Comparison of ENCODE assay signal across 8 mouse cellular contexts in genomic region chr19:38223905-38224684, GRCm38 (mm10). TPM values are rescaled to one million over a fixed set of nuclear protein-coding genes. Genes with fewer than 3 reads are reported as not detected.
DNase-seq lines count a peak whose midpoint lies in the region; ATAC-seq and TF ChIP-seq lines count a peak whose summit lies in the region.

Gene Fra10ac1 (minus strand): TSS chr19:38224156.

- no peak for TF ChIP-seq CTCF in ES-Bruce4 (IDR thresholded peaks at IDR 0.05; ENCODE audit: low read depth, low read length)
- TF ChIP-seq CTCF in lung, adult 2 months (IDR thresholded peaks at IDR 0.05; ENCODE audit: insufficient read depth, low read length), result no peak

- H3K27me3 ChIP-seq in ES-Bruce4 (ENCODE audit: control insufficient read depth, insufficient read depth, low read length, poor library complexity, severe bottlenecking), result no peaks in the 10 kb centered on the region
- H3K27me3 ChIP-seq in forebrain, embryonic 14.5 days (replicated peaks; ENCODE audit: control insufficient read depth, insufficient read depth, low read length), result no peaks in the 10 kb centered on the region

- peak within 1 kb of the TSS; percentile 97 for H3K4me3 ChIP-seq in ES-Bruce4 (ENCODE audit: low read depth, low read length)
- peak within 1 kb of the TSS; percentile 53 for H3K4me3 ChIP-seq in forebrain, embryonic 14.5 days (ENCODE audit: low read depth, low read length)
- peak within 1 kb of the TSS; percentile 68 for H3K4me3 ChIP-seq in lung, adult 2 months (replicated peaks; ENCODE audit: extremely low read depth, low read depth, low read length)

- 0 out of 2 replicates have a peak, but pooled peaks cover 4% of the 10 kb centered on the region for H3K9me3 ChIP-seq in ES-Bruce4 (replicated peaks; ENCODE audit: control insufficient read depth, insufficient read depth, low read length, poor library complexity, severe bottlenecking)
- no peaks in the 10 kb centered on the region for H3K9me3 ChIP-seq in forebrain, embryonic 14.5 days (replicated peaks; ENCODE audit: control insufficient read depth, low read length)

- WGBS in forebrain, embryonic 14.5 days, result under 1% methylated on average over 49 of the region's 49 CpGs
- 1% methylated on average over 49 of the region's 49 CpGs for WGBS in lung, adult 2 months

- TF ChIP-seq POLR2A in ES-Bruce4 (IDR thresholded peaks at IDR 0.05; ENCODE audit: insufficient read depth, low read length), result peak; percentile 34
- TF ChIP-seq POLR2A in lung, adult 2 months (IDR thresholded peaks at IDR 0.05; ENCODE audit: borderline replicate concordance, extremely low read depth, low read depth, low read length), result peak; percentile 59; the same call in 1 of the 2 replicates

- peak; percentile 94 for DNase-seq in forebrain, embryonic 14.5 days (ENCODE audit: low spot score)
- DNase-seq in heart, postnatal 14 days, result peak; percentile 89 to 92
- DNase-seq in layer of hippocampus, adult 18-20 months (ENCODE audit: low spot score in 2 of 2), result peak; percentile 95 to 96
- peak; percentile 86 for DNase-seq in lung, adult 2 months
- peak; percentile 75 to 78 for DNase-seq in thymus, adult 18-20 months

- no peaks in the 10 kb centered on the region for H3K4me1 ChIP-seq in ES-Bruce4 (ENCODE audit: control insufficient read depth, insufficient read depth, low read length)
- H3K4me1 ChIP-seq in forebrain, embryonic 14.5 days (ENCODE audit: control insufficient read depth, insufficient read depth, low read length), result peaks cover 8% of the 10 kb centered on the region; the same call in 1 of the 2 replicates
- H3K4me1 ChIP-seq in lung, adult 2 months (ENCODE audit: control insufficient read depth, insufficient read depth, low read length), result peaks cover 6% of the 10 kb centered on the region; the same call in 1 of the 2 replicates

- 0 out of 2 replicates have a peak within 1 kb of the TSS, but pooled peaks have one; percentile 23 for H3K27ac ChIP-seq in ES-Bruce4 (ENCODE audit: insufficient read depth, low read length)
- H3K27ac ChIP-seq in forebrain, embryonic 14.5 days (ENCODE audit: low read depth, low read length), result peak within 1 kb of the TSS; percentile 94

- H3K4me2 ChIP-seq in forebrain, embryonic 14.5 days (ENCODE audit: low read length), result peak within 1 kb of the TSS; percentile 76

- no peaks in the 10 kb centered on the region for H3K36me3 ChIP-seq in ES-Bruce4 (ENCODE audit: control insufficient read depth, insufficient read depth, low read length, poor library complexity, severe bottlenecking)
- H3K36me3 ChIP-seq in forebrain, embryonic 14.5 days (ENCODE audit: control insufficient read depth, insufficient read depth, low read length), result peaks cover 5% of the 10 kb centered on the region; the same call in 1 of the 2 replicates

- peak; percentile 92 for ATAC-seq in cerebellum, adult (ENCODE audit: insufficient number of reproducible peaks, low FRiP score, low TSS enrichment)
- peak; percentile 98 for ATAC-seq in forebrain, embryonic 14.5 days
- ATAC-seq in neutrophil, adult 5-6 weeks (ENCODE audit: extremely low read depth, insufficient number of reproducible peaks, low FRiP score, poor library complexity, severe bottlenecking), result peak; percentile 92

- peak within 1 kb of the TSS; percentile 73 for H3K9ac ChIP-seq in ES-Bruce4 (ENCODE audit: low read depth, poor library complexity, severe bottlenecking)
- peak within 1 kb of the TSS; percentile 75 for H3K9ac ChIP-seq in forebrain, embryonic 14.5 days (ENCODE audit: low read length)

- intact Hi-C loops in heart, postnatal 14 days (cut with DNase I), result no loop called here

- TF ChIP-seq EP300 in ES-Bruce4 (IDR thresholded peaks at IDR 0.05; ENCODE audit: insufficient read depth, low read depth, low read length), result no peak

RNA-seq across cellular contexts. Expression of gene Fra10ac1, which starts in this region (rescaled TPM):
- 46.0 and 48.1 TPM in 2 replicates for polyA plus RNA-seq in ES-Bruce4 (2011; ENCODE audit: insufficient read depth, insufficient read length, low read depth, missing spikeins)
- 38.9 and 44.5 TPM in 2 replicates for polyA plus RNA-seq in forebrain, embryonic 14.5 days (2014; fragmentation: Nextera tagmentation; extraction: Ambion mirVana)
- total RNA-seq in heart, postnatal 14 days (2021), result 10 to 100 TPM; 11.2 to 12.1 TPM
- 10 to 100 TPM; 17.5 to 18.1 TPM for total RNA-seq in layer of hippocampus, adult 18-20 months (2021)
- polyA plus RNA-seq in lung, adult 2 months (2012; rRNA removed), result 3.1 and 4.5 TPM in 2 replicates
- 28.9 and 31.9 TPM in 2 replicates for total RNA-seq in neutrophil, adult 5-6 weeks (2017)

Comparison
In these comparisons a context has a peak if more than half of its experiments do, and no peak if none do; other contexts are left out.
1. Peak in every context shown above with its lines: DNase-seq, ATAC-seq, H3K4me3 ChIP-seq and H3K27ac ChIP-seq.